Mouse (Mus musculus): ENCODE measurements around the gene Gm4513. TPM values are rescaled to one million over a fixed set of nuclear protein-coding genes. Genes with fewer than 3 reads are reported as not detected.

Gene Gm4513
- total RNA-seq (2023; ENCODE audit: inconsistent age): not detected in 4 replicates

DNA sequence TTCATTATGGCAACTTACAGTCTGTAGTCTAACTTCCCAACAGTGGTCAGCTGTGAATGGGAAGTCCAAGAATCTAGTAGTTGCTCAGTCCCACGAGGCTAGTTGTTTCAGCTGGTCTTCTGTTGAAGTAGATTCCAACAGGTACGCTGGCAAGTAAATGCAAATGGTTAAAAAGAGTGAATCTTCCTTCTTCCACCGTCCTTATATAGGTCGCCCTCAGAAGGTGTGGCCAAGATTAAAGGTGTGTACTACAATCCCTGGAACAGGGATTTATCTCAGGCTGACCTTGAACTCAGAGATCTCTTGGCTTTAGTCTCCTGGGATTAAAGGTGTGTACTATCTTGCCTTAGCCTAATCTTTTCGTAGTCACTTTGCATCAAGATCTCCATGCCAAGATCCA is at the start of gene Gm4513:
Gene Gm4513 (minus strand): TSS at position 101 of the 400 bp plus-strand sequence.

DNA sequence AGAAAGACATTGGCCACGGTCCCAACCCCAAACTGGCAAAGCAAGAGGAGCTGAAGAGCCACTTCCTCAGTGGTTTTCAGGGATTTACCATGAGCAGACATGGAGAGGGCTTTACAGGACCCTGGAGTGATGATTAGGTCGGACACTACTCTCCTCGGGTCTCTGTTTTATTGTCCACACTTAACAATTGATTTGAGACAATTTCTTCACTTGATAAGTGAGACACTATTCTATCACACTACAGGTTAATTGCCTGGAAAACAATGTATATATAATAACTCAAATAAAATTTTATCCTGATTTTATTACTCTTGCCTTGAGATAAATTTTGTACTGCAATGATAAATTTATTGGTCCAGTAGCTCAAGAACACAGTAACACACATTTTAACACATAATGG is 22.7 kb downstream of the Gm4513 start, which contains the start of gene Gm4141:
Gene Gm4141 (minus strand): TSS at position 101 of the 400 bp plus-strand sequence.

GRCm38 (mm10) chr7:20545657-20546056 is 53.2 kb downstream of the Gm4513 start, which contains the start of gene Gm5726:
Gene Gm5726 (minus strand): TSS chr7:20545757.

Other genes starting within 250 kb of the Gm4513 start
- not detected in 4 replicates for gene Gm5728, start 223.6 kb downstream of the Gm4513 start, total RNA-seq (2023; ENCODE audit: inconsistent age)
- not detected in 4 replicates for gene Vmn1r100, start 181.1 kb downstream of the Gm4513 start, total RNA-seq (2023; ENCODE audit: inconsistent age)
- not detected in 4 replicates for gene Vmn1r101, start 156.4 kb downstream of the Gm4513 start, total RNA-seq (2023; ENCODE audit: inconsistent age)
- not detected in 4 replicates for gene Gm10670, start 124.1 kb downstream of the Gm4513 start, total RNA-seq (2023; ENCODE audit: inconsistent age)
- gene Vmn1r103, start 88.5 kb downstream of the Gm4513 start, total RNA-seq (2023; ENCODE audit: inconsistent age): not detected in 4 replicates
- gene Vmn1r104, start 65.2 kb downstream of the Gm4513 start, total RNA-seq (2023; ENCODE audit: inconsistent age): not detected in 4 replicates
- gene Gm5726, start 53.3 kb downstream of the Gm4513 start, total RNA-seq (2023; ENCODE audit: inconsistent age): not detected in 4 replicates
- not detected in 4 replicates for gene Gm4141, start 22.8 kb downstream of the Gm4513 start, total RNA-seq (2023; ENCODE audit: inconsistent age)
- gene Vmn1r107, start 69.9 kb upstream of the Gm4513 start, total RNA-seq (2023; ENCODE audit: inconsistent age): not detected in 4 replicates
- gene Vmn1r111, start 104.2 kb upstream of the Gm4513 start, total RNA-seq (2023; ENCODE audit: inconsistent age): not detected in 4 replicates
- not detected in 4 replicates for gene Gm10668, start 131.6 kb upstream of the Gm4513 start, total RNA-seq (2023; ENCODE audit: inconsistent age)
- not detected in 4 replicates for gene Vmn1r112, start 172.2 kb upstream of the Gm4513 start, total RNA-seq (2023; ENCODE audit: inconsistent age)
- not detected in 4 replicates for gene Vmn1r113, start 188.3 kb upstream of the Gm4513 start, total RNA-seq (2023; ENCODE audit: inconsistent age)
- gene Vmn1r114, start 213.2 kb upstream of the Gm4513 start, total RNA-seq (2023; ENCODE audit: inconsistent age): not detected in 4 replicates
- not detected in 4 replicates for gene Vmn1r115, start 246.0 kb upstream of the Gm4513 start, total RNA-seq (2023; ENCODE audit: inconsistent age)